Mouse (Mus musculus): ENCODE measurements at regions not wholly inside any gene's neighbourhood (a gene's known extent, or its start where the extent isn't known, plus 50 kb on each side); places are given as distances from the start of the nearest gene placed in this dataset.

GRCm38 (mm10) chr12:22745556-22745955 lies 1034.5 kb downstream of the Gm10330 start:
- DNase-seq (ENCODE audit: low read depth, low spot score): peak; percentile 9

- DNase-seq (ENCODE audit: low read depth, low spot score): peak; percentile 1
These were observed 1035.0 kb downstream of the Gm10330 start for GRCm38 (mm10) chr12:22745067-22745466.

All from ES-CJ7 (cell line).